8 mouse cellular contexts compared by ENCODE assay signal in the genomic region with DNA sequence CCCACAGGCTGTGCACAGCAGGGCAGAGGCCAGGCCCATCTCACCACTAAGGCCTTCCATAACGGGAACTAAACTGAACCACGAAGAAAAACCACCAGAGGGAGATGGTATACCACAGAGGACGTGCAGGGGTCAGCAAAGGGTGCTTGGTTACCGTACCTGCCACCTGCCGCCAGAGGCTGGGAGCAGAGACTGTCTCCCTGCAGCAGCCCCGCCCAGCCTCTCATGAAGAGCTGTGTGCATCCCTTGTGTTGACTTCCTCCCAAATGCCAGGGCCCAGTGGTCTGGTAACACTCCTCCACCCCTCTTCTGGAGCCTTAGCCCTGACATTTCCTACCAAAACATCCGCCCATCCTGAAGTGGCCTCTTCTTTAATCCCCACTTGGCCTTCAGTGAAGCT. TPM values are rescaled to one million over a fixed set of nuclear protein-coding genes. Genes with fewer than 3 reads are reported as not detected.
DNase-seq lines count a peak whose midpoint lies in the region; ATAC-seq and TF ChIP-seq lines count a peak whose summit lies in the region.

No protein-coding gene starts in this region.

- no peaks in the 10 kb centered on the region for H3K36me3 ChIP-seq in lung, embryonic 15.5 days
- H3K36me3 ChIP-seq in hindbrain, postnatal 0 days (ENCODE audit: insufficient read depth, low read length) = no peaks in the 10 kb centered on the region
- no peaks in the 10 kb centered on the region for H3K36me3 ChIP-seq in neural tube, embryonic 15.5 days

- peaks cover 81% of the 10 kb centered on the region for H3K4me1 ChIP-seq in lung, embryonic 15.5 days
- peaks cover 63% of the 10 kb centered on the region for H3K4me1 ChIP-seq in hindbrain, postnatal 0 days (ENCODE audit: insufficient read depth, low read length)
- H3K4me1 ChIP-seq in neural tube, embryonic 15.5 days = peaks cover 86% of the 10 kb centered on the region

- DNase-seq in cerebellum, adult 11-12 months = peak; percentile 33
- no peak for DNase-seq in cerebellum, adult 8-10 months
- DNase-seq in lung, postnatal 14 days = no peak
- no peak for DNase-seq in hindbrain, postnatal 0 days (ENCODE audit: low spot score)
- DNase-seq in Muller cell, postnatal 12 days (ENCODE audit: inconsistent ontology term) = no peak
- no peak for DNase-seq in left cerebral cortex, postnatal 14 days (ENCODE audit: low spot score in 2 of 2)

- TF ChIP-seq CTCF in hindbrain, postnatal 0 days (IDR thresholded peaks at IDR 0.05; ENCODE audit: low read depth) = peak; percentile 49

- no peaks in the 10 kb centered on the region for H3K27me3 ChIP-seq in lung, embryonic 15.5 days
- H3K27me3 ChIP-seq in hindbrain, postnatal 0 days (ENCODE audit: insufficient read depth, low read length) = no peaks in the 10 kb centered on the region
- H3K27me3 ChIP-seq in neural tube, embryonic 15.5 days (replicated peaks) = no peaks in the 10 kb centered on the region

- H3K9me3 ChIP-seq in lung, embryonic 15.5 days = no peaks in the 10 kb centered on the region
- no peaks in the 10 kb centered on the region for H3K9me3 ChIP-seq in hindbrain, postnatal 0 days (ENCODE audit: low read length)
- H3K9me3 ChIP-seq in neural tube, embryonic 15.5 days (replicated peaks) = no peaks in the 10 kb centered on the region

- peak overlapping the region; percentile 12; the same call in 1 of the 2 replicates for H3K4me2 ChIP-seq in lung, embryonic 15.5 days
- H3K4me2 ChIP-seq in hindbrain, postnatal 0 days (ENCODE audit: low read depth, low read length) = no peak overlapping the region
- H3K4me2 ChIP-seq in neural tube, embryonic 15.5 days = peak overlapping the region; percentile 81; the same call in 1 of the 2 replicates

- H3K4me3 ChIP-seq in lung, embryonic 15.5 days = no peak overlapping the region
- H3K4me3 ChIP-seq in hindbrain, postnatal 0 days (ENCODE audit: low read length) = no peak overlapping the region
- H3K4me3 ChIP-seq in neural tube, embryonic 15.5 days (replicated peaks) = no peak overlapping the region

- WGBS in lung, embryonic 15.5 days = 40% methylated on average over 7 of the region's 7 CpGs
- WGBS in hindbrain, postnatal 0 days = 47% methylated on average over 7 of the region's 7 CpGs
- WGBS in neural tube, embryonic 15.5 days = 52% methylated on average over 7 of the region's 7 CpGs

- H3K27ac ChIP-seq in lung, embryonic 15.5 days = peak overlapping the region; percentile 30; the same call in 1 of the 2 replicates
- peak overlapping the region; percentile 0; the same call in 1 of the 2 replicates for H3K27ac ChIP-seq in hindbrain, postnatal 0 days
- peak overlapping the region; percentile 28; the same call in 1 of the 2 replicates for H3K27ac ChIP-seq in neural tube, embryonic 15.5 days (replicated peaks)

- intact Hi-C loops in left cerebral cortex, postnatal 14 days (cut with DNase I) = no loop called here

- H3K9ac ChIP-seq in lung, embryonic 15.5 days = no peak overlapping the region
- H3K9ac ChIP-seq in hindbrain, postnatal 0 days (replicated peaks; ENCODE audit: low read length) = 0 out of 2 replicates have a peak overlapping the region, but pooled peaks have one; percentile 1
- peak overlapping the region; percentile 29; the same call in 1 of the 2 replicates for H3K9ac ChIP-seq in neural tube, embryonic 15.5 days (replicated peaks)

- no peak for ATAC-seq in lung, embryonic 15.5 days (ENCODE audit: borderline replicate concordance, extremely low read depth, low FRiP score, low TSS enrichment)
- no peak for ATAC-seq in hindbrain, postnatal 0 days
- ATAC-seq in neural tube, embryonic 15.5 days (ENCODE audit: low FRiP score) = no peak

RNA-seq across cellular contexts. Expression of gene Bcar1, which starts 4.0 kb away (rescaled TPM):
- 40.7 and 42.6 TPM in 2 replicates for polyA plus RNA-seq in lung, embryonic 15.5 days (2015; fragmentation: Nextera tagmentation; extraction: Ambion mirVana)
- 93.6 and 100 TPM in 2 replicates for total RNA-seq in hindbrain, postnatal 0 days (2014; rRNA removed)
- 42.6 and 48.8 TPM in 2 replicates for polyA plus RNA-seq in hindbrain, postnatal 0 days (2015; fragmentation: Nextera tagmentation; extraction: Ambion mirVana)
- polyA plus RNA-seq in neural tube, embryonic 15.5 days (2015; fragmentation: Nextera tagmentation; extraction: Ambion mirVana) = 41.5 and 42.8 TPM in 2 replicates
- 10 to 100 TPM; 47.5 to 53.7 TPM for total RNA-seq in left cerebral cortex, postnatal 14 days (2021)

RNA-seq across cellular contexts. Expression of gene Ctrb1, which starts 48.8 kb away (rescaled TPM):
- 0.17 and 10.5 TPM in 2 replicates for polyA plus RNA-seq in lung, embryonic 15.5 days (2015; fragmentation: Nextera tagmentation; extraction: Ambion mirVana)
- not detected in 2 replicates for total RNA-seq in hindbrain, postnatal 0 days (2014; rRNA removed)
- not detected in 2 replicates for polyA plus RNA-seq in hindbrain, postnatal 0 days (2015; fragmentation: Nextera tagmentation; extraction: Ambion mirVana)
- polyA plus RNA-seq in neural tube, embryonic 15.5 days (2015; fragmentation: Nextera tagmentation; extraction: Ambion mirVana) = 25.6 TPM in 1 of 2 replicates, not detected in the other
- not detected for total RNA-seq in left cerebral cortex, postnatal 14 days (2021)
